Mouse (Mus musculus): ENCODE data around the gene Gm21972. TPM values are rescaled to one million over a fixed set of nuclear protein-coding genes. Genes with fewer than 3 reads are reported as not detected.

Gene Gm21972
- total RNA-seq, 2 experiments from 2014 or later = 1.1 TPM; not detected in 1

Other genes starting within 250 kb of the Gm21972 start
- gene Itm2c, start 239.4 kb upstream of the Gm21972 start, total RNA-seq (2021) = 10 to 100 TPM; 20.7 to 27.2 TPM
- gene 4933407L21Rik, start 205.2 kb upstream of the Gm21972 start, total RNA-seq (2021) = not detected
- not detected for gene Gpr55, start 172.6 kb upstream of the Gm21972 start, total RNA-seq (2021)
- gene Spata3, start 116.8 kb upstream of the Gm21972 start, total RNA-seq (2021) = not detected
- not detected for gene 2810459M11Rik, start 87.8 kb upstream of the Gm21972 start, total RNA-seq (2021)
- 100 to 1,000 TPM; 104 to 108 TPM for gene Psmd1, start 69.2 kb upstream of the Gm21972 start, total RNA-seq (2021)
- gene Htr2b, start 21.7 kb upstream of the Gm21972 start, total RNA-seq (2021) = under 1 TPM in 1 of 2 experiments, not detected in 1; 0.15 TPM
- gene Armc9, start 21.1 kb downstream of the Gm21972 start, total RNA-seq (2021) = 1 to 10 TPM; 1.7 to 1.9 TPM
- not detected for gene B3gnt7, start 169.2 kb downstream of the Gm21972 start, total RNA-seq (2021)
- 100 to 1,000 TPM in 1 of 2 experiments, 10 to 100 TPM in 1; 79.3 to 101 TPM for gene Ncl, start 225.8 kb downstream of the Gm21972 start, total RNA-seq (2021)

Measured in gastrocnemius, postnatal 36 days (tissue).